Mouse (Mus musculus): Measurements from ENCODE around the gene Plekhb2. TPM values are rescaled to one million over a fixed set of nuclear protein-coding genes. Genes with fewer than 3 reads are reported as not detected.

The Plekhb2 gene
- polyA plus RNA-seq, 1 experiment from 2014 or later: 9.7 TPM

DNA sequence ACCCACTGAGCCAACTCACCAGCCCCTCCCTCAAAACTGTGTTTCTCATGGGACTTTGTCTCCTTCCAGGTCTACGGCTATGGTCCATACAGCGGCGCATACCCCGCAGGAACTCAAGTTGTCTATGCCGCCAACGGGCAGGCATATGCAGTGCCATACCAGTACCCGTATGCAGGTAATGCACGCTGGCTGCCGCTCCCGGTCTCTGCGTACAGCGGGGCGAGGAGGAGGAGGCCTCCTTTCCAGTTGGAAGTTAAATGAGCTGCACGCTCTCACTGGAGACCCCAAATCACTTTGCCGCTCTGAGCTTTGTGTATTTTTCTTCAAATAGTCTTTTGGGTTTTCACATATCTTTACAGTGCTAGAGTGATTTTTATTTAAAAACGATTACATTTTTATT, 19.5 kb downstream of the Plekhb2 start:
- H3K36me3 ChIP-seq: peaks cover 25% of the 10 kb centered on the region
- ATAC-seq (ENCODE audit: low read depth): no peak
- DNase-seq: no peak
- H3K4me1 ChIP-seq (replicated peaks): peaks cover 2% of the 10 kb centered on the region; the same call in 1 of the 2 replicates
- no peaks in the 10 kb centered on the region for H3K27me3 ChIP-seq
- no peak overlapping the region for H3K9ac ChIP-seq
- H3K9me3 ChIP-seq (replicated peaks): no peaks in the 10 kb centered on the region
- H3K4me3 ChIP-seq (replicated peaks): no peak overlapping the region
- 91% methylated on average over 16 of the region's 16 CpGs for WGBS (ENCODE audit: insufficient replicate concordance)
- H3K4me2 ChIP-seq: no peak overlapping the region
- no peak overlapping the region for H3K27ac ChIP-seq

DNA sequence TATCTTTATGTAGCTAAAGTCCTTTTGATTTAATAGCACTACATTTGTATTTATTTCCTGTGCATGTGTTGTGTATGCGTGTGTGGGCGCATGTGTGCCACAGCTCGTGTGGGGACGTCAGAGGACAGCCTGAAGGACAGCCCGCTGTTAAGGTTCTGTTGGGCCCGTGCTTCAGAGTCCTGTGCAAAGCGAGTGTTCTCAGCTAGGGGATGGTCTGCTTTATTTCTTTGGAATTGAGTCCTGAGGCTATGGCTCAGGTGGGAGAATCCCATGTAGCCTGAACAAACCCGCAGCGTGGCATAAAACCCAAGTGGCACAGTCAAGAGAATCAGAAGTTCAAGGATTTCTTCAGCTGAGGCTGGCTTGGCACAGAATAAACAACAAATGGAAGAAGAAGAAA, 21.4 kb downstream of the Plekhb2 start:
- no peak overlapping the region for H3K4me2 ChIP-seq

DNA sequence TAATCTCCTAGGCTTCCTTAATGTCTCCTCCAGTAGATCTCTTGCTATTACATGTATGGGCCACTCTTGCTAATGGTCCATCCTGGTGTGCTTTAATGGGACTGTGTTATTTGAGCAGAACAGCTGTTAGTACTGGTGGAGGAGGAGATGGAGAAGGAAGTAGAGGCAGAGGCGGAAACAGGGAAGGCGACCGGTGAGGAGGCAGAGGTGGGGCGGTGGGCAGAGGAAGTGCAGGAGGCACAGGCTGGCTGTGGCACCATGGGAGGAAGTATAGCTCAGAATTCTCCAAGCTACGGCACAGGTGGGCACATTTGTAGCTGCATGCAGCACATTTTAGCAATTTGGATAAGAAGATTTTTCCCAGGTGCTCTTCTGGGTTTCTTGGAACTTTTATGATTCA, 23.8 kb downstream of the Plekhb2 start:
- no peak for DNase-seq
- Histone ChIP-seq H3K27ac (no peak overlapping the region), H3K4me3 (replicated peaks) (no peak overlapping the region), H3K4me2 (no peak overlapping the region), H3K9me3 (replicated peaks) (no peaks in the 10 kb centered on the region), H3K36me3 (peaks cover 24% of the 10 kb centered on the region), H3K9ac (no peak overlapping the region), H3K4me1 (replicated peaks) (no peaks in the 10 kb centered on the region), H3K27me3 (no peaks in the 10 kb centered on the region)
- WGBS (ENCODE audit: insufficient replicate concordance): 48% methylated on average over 5 of the region's 5 CpGs
- ATAC-seq (ENCODE audit: low read depth): no peak

More for the DNA sequence above, 21.4 kb downstream of the Plekhb2 start:
- Histone ChIP-seq H3K36me3 (peaks cover 25% of the 10 kb centered on the region), H3K27me3 (no peaks in the 10 kb centered on the region), H3K4me3 (replicated peaks) (no peak overlapping the region), H3K9ac (no peak overlapping the region), H3K4me1 (replicated peaks) (0 out of 2 replicates have a peak, but pooled peaks cover 2% of the 10 kb centered on the region), H3K27ac (no peak overlapping the region), H3K9me3 (replicated peaks) (no peaks in the 10 kb centered on the region)
- no peak for DNase-seq
- no peak for ATAC-seq (ENCODE audit: low read depth)
- 81% methylated on average over 9 of the region's 9 CpGs for WGBS (ENCODE audit: insufficient replicate concordance)

DNA sequence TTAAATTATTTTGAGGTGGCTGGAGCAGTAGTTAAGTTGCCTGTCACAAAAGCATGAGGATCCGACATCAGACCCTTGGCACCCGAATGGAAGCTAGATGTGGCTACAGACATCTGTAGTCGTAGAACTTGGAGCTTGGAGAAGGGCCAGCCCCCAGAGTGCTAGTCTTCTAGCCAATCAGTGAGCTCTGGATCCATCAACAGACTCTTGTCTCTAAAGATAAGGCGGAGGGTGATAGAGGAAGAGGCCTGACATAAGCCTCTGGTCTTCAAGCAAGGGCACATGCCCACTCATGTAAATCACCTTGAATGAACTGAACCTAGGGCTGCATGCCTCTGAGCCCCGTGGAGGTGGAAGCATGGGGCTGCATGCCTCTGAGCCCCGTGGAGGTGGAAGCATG, 29.8 kb downstream of the Plekhb2 start:
- Histone ChIP-seq H3K27ac (no peak overlapping the region), H3K4me2 (no peak overlapping the region), H3K9ac (no peak overlapping the region), H3K36me3 (no peaks in the 10 kb centered on the region), H3K9me3 (replicated peaks) (no peaks in the 10 kb centered on the region), H3K4me1 (replicated peaks) (no peaks in the 10 kb centered on the region), H3K4me3 (replicated peaks) (no peak overlapping the region), H3K27me3 (no peaks in the 10 kb centered on the region)
- DNase-seq (no peak), ATAC-seq (ENCODE audit: low read depth) (no peak)
- 59% methylated on average over 6 of the region's 6 CpGs for WGBS (ENCODE audit: insufficient replicate concordance)

DNA sequence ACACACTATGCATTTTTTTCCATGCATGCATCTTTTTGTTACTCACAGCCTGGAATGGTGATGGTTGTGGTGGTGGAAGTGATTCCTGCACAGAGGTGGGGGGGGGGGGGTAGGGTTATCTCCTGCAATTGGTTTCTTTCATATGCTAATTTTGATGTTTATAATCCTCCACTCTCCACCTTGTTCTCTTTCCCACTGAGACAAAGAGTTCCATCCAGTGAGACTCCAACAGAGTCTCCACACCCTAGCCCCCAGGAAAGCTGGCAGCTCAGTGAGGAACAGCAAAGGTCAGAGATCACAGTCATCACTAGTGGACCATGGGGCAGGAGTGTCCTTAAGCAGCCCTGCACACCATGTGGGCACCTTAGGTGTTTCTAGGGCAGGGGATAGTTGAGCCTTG, 34.0 kb downstream of the Plekhb2 start:
- H3K4me3 ChIP-seq (replicated peaks): no peak overlapping the region
- no peaks in the 10 kb centered on the region for H3K36me3 ChIP-seq
- H3K9me3 ChIP-seq (replicated peaks): no peaks in the 10 kb centered on the region
- no peak for DNase-seq
- H3K27ac ChIP-seq: no peak overlapping the region
- H3K27me3 ChIP-seq: no peaks in the 10 kb centered on the region
- no peak overlapping the region for H3K9ac ChIP-seq
- H3K4me1 ChIP-seq (replicated peaks): no peaks in the 10 kb centered on the region
- no peak overlapping the region for H3K4me2 ChIP-seq
- no peak for ATAC-seq (ENCODE audit: low read depth)

DNA sequence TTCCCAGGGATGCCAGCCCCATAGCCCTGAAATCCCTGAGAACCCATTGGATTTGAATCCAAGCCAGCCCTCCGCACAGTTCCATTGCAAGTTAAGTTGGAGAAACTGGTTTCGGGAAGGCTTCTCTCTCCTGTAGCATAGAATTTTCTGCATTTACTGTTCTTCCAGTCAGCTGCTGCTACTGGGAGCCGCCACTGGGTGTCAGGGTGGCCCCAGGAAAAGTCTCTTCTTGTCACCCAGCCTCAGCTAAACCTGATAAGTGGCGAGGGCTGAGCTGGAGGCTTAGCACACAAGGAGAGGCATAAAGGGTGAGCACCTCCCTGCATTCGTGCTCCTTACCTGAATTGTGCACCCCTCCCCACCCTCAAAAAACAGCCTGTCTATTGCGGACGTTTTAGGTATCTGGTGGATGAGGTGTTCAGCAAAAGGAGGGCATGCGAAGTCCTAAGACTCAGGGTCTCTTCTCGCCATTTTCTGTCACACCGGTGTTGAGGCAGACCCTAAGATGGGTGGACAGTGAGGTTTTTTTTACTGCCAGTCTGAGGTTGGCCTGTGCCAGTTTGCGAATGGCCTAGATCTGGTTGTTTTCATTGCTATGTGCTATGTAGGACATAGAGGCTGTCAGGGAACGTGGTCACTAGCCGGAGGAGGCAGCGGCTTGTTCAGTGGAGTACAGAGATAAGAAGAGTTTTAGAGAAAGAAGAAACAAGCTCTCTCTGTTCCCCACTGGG, 41.9 kb downstream of the Plekhb2 start:
- no peak for DNase-seq
- no peak overlapping the region for H3K27ac ChIP-seq

DNA sequence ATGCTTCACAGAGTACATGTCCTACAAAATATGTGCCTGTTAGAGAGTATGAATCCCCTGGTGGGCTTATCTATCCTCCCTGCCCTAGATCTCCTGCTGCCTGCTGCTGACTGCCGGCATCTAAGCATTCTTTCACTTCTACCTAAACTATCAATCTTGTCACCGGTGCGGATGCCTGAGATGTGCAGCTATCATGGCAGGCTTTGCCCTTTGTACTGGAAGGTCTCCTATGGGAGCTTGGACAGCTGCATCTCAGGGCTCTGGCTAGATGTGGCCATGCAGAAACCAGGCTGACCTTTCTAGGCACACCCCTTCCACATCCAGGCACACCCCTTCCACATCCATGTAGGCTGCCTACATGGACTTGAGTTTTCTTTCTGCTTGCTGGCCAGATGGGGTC, 42.7 kb downstream of the Plekhb2 start:
- 68% methylated on average over 3 of the region's 3 CpGs for WGBS (ENCODE audit: insufficient replicate concordance)
- DNase-seq: no peak

More for the DNA sequence above, 41.9 kb downstream of the Plekhb2 start:
- no peak for ATAC-seq (ENCODE audit: low read depth)
- no peaks in the 10 kb centered on the region for H3K27me3 ChIP-seq
- H3K4me2 ChIP-seq: no peak overlapping the region
- no peak overlapping the region for H3K4me3 ChIP-seq (replicated peaks)
- no peaks in the 10 kb centered on the region for H3K36me3 ChIP-seq
- no peaks in the 10 kb centered on the region for H3K9me3 ChIP-seq (replicated peaks)
- WGBS (ENCODE audit: insufficient replicate concordance): 44% methylated on average over 14 of the region's 14 CpGs
- H3K9ac ChIP-seq: no peak overlapping the region
- H3K4me1 ChIP-seq (replicated peaks): no peaks in the 10 kb centered on the region

DNA sequence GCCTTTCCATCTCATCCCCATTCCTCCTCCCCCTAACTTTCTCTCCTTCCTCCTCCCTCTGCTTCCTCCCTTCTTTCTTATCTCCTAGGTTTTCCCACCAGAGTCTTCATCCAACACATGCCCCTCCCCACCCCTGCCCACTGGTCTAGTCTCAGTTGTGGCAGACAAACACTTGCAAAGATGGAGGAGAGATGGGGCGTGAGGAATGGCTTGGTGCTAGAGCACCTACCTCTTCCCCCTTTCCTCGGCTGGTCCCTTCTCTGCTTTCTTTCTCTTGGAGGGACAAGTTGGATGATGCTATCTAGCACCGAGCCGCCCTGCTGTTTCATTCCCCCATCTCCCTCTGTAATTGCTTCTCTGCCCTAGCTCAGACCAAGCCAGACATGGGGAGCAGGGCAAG, 43.6 kb downstream of the Plekhb2 start:
- WGBS (ENCODE audit: insufficient replicate concordance): 51% methylated on average over 4 of the region's 4 CpGs
- Histone ChIP-seq H3K4me3 (replicated peaks) (no peak overlapping the region), H3K27me3 (no peaks in the 10 kb centered on the region), H3K9ac (no peak overlapping the region), H3K4me2 (no peak overlapping the region), H3K27ac (no peak overlapping the region), H3K9me3 (replicated peaks) (no peaks in the 10 kb centered on the region), H3K36me3 (no peaks in the 10 kb centered on the region), H3K4me1 (replicated peaks) (no peaks in the 10 kb centered on the region)
- no peak for DNase-seq
- no peak for ATAC-seq (ENCODE audit: low read depth)

More for the DNA sequence above, 42.7 kb downstream of the Plekhb2 start:
- H3K4me2 ChIP-seq: no peak overlapping the region
- H3K27ac ChIP-seq: no peak overlapping the region
- no peak overlapping the region for H3K9ac ChIP-seq
- H3K4me1 ChIP-seq (replicated peaks): no peaks in the 10 kb centered on the region
- H3K9me3 ChIP-seq (replicated peaks): no peaks in the 10 kb centered on the region
- ATAC-seq (ENCODE audit: low read depth): no peak
- H3K27me3 ChIP-seq: no peaks in the 10 kb centered on the region
- no peaks in the 10 kb centered on the region for H3K36me3 ChIP-seq
- no peak overlapping the region for H3K4me3 ChIP-seq (replicated peaks)

DNA sequence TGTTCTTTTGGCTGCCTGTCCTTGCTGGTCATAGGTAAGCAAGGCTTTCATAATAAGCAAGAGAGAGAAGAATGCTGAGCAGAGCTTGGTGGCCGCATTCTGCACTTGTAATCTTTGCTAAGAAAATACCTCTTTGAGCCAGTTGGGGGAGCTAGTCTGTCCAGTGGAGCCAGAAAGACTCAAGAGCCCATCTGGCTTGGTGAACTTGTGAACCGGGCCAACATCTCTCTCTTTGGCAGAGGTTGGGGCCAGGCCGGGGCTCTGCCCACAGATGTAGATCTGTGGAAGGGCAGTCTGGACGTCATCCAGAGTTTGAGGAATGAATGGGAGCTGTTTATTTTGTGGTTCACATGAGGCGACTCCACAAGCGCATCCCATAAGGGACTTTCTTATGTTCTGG, 44.1 kb downstream of the Plekhb2 start:
- WGBS (ENCODE audit: insufficient replicate concordance): 55% methylated on average over 6 of the region's 6 CpGs
- no peak for ATAC-seq (ENCODE audit: low read depth)
- no peak overlapping the region for H3K4me3 ChIP-seq (replicated peaks)
- no peak overlapping the region for H3K27ac ChIP-seq
- H3K4me2 ChIP-seq: no peak overlapping the region
- no peaks in the 10 kb centered on the region for H3K36me3 ChIP-seq
- H3K9me3 ChIP-seq (replicated peaks): no peaks in the 10 kb centered on the region
- H3K4me1 ChIP-seq (replicated peaks): no peaks in the 10 kb centered on the region
- DNase-seq: no peak
- no peaks in the 10 kb centered on the region for H3K27me3 ChIP-seq
- H3K9ac ChIP-seq: no peak overlapping the region

DNA sequence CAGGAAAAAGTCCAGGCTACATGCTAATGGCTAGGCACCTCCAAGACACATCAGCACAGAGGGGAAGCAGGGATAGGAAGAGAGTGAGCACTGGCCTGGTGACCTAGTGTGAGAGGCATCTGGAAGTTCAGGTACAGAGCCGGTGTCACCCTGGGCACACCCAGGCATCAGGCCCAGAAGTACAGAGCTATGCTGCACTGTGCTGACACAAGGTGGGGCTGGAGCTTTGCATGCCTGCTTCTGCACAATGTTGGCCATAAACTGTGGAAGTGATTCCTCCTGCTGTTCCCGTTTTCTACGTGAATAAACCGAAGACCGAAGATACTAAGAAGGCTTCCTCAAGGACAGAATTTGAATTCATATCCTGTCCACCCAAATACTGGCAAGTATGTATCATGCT, 46.3 kb downstream of the Plekhb2 start:
- 78% methylated on average over 5 of the region's 5 CpGs for WGBS (ENCODE audit: insufficient replicate concordance)
- ATAC-seq (ENCODE audit: low read depth) (no peak), DNase-seq (no peak)
- Histone ChIP-seq H3K27ac (no peak overlapping the region), H3K9ac (no peak overlapping the region), H3K9me3 (replicated peaks) (no peaks in the 10 kb centered on the region), H3K4me1 (replicated peaks) (no peaks in the 10 kb centered on the region), H3K4me3 (replicated peaks) (no peak overlapping the region), H3K36me3 (no peaks in the 10 kb centered on the region), H3K4me2 (no peak overlapping the region), H3K27me3 (no peaks in the 10 kb centered on the region)

DNA sequence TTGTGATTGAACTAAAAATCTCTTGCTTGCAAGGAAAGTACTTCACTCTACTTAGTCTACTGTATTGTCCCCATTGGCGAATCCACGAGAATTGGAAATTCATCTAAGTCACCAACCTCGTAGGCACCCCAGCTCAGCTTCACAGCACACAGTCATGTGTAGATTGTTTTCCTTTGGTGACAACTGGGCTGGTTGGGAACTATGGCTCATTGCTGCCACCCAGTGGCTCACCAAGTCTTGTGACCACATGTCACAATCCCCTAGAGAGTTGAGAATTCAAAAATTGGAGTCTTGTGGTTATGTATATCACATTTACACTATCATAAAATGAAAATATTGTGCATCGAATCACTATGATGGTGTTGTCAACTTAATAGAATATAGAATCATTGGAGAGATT, 47.1 kb downstream of the Plekhb2 start:
- no peak for DNase-seq

DNA sequence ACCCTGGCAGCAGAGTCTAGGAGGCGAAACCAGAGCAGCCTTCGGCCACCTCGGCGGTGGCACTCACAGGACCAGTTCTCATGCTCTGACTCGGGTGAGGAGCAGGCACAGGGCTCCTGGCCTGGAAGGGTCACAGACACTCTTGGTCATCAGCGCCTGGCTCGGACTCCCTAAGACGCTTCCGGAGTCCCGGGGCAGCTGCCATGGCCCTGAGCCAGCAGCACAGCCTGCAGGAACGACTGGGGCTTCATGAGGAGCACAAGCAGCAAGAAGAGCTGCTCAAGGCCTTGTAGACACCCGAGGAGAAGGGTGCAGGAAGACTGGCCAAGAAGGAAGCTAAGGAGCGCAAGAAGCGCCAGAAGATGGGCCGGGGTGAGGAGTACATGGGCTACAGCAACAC, 78.9 kb downstream of the Plekhb2 start:
- no peak overlapping the region for H3K9ac ChIP-seq
- no peaks in the 10 kb centered on the region for H3K36me3 ChIP-seq
- no peak overlapping the region for H3K27ac ChIP-seq
- no peak for DNase-seq
- 70% methylated on average over 15 of the region's 15 CpGs for WGBS (ENCODE audit: insufficient replicate concordance)
- H3K4me1 ChIP-seq (replicated peaks): no peaks in the 10 kb centered on the region
- H3K9me3 ChIP-seq (replicated peaks): peaks cover 27% of the 10 kb centered on the region
- no peak for ATAC-seq (ENCODE audit: low read depth)
- no peak overlapping the region for H3K4me3 ChIP-seq (replicated peaks)
- no peaks in the 10 kb centered on the region for H3K27me3 ChIP-seq
- H3K4me2 ChIP-seq: no peak overlapping the region

More for the DNA sequence above, 47.1 kb downstream of the Plekhb2 start:
- no peaks in the 10 kb centered on the region for H3K27me3 ChIP-seq
- WGBS (ENCODE audit: insufficient replicate concordance): 21% methylated on average over 4 of the region's 4 CpGs
- ATAC-seq (ENCODE audit: low read depth): no peak
- no peaks in the 10 kb centered on the region for H3K36me3 ChIP-seq
- no peaks in the 10 kb centered on the region for H3K9me3 ChIP-seq (replicated peaks)
- no peak overlapping the region for H3K4me3 ChIP-seq (replicated peaks)
- H3K4me2 ChIP-seq: no peak overlapping the region
- no peak overlapping the region for H3K9ac ChIP-seq
- no peaks in the 10 kb centered on the region for H3K4me1 ChIP-seq (replicated peaks)
- no peak overlapping the region for H3K27ac ChIP-seq
